Mouse (Mus musculus) intestine, postnatal 0 days (tissue): ENCODE results near the gene Fpgt. TPM values are rescaled to one million over a fixed set of nuclear protein-coding genes. Genes with fewer than 3 reads are reported as not detected.
A peak's percentile ranks its signal among the peaks of the same experiment; 100 is the strongest.

ENCODE experiments used
- ATAC-seq: fragments of 200-750 bp; cut with Nextera tagmentation; 2 replicates; pipeline ENCODE4 v1.8.0; 2017; ENCODE audit warnings: mild to moderate bottlenecking, moderate TSS enrichment, moderate library complexity
- H3K27ac ChIP-seq: fragments of 300-500 bp; sonication (generic); 2 replicates; pipeline ENCODE4 v1.5.1; 2014; ENCODE audit warnings: mild to moderate bottlenecking, low read depth, low read length, moderate library complexity
- H3K27me3 ChIP-seq: fragments of 300-500 bp; sonication (generic); replicated peaks from 2 replicates; pipeline ENCODE4 v1.6.1; 2014; ENCODE audit warnings: low read length, mixed read lengths; ENCODE audit not compliant: control insufficient read depth, insufficient read depth
- H3K36me3 ChIP-seq: fragments of 300-500 bp; sonication (generic); 2 replicates; pipeline ENCODE4 v1.6.1; 2014; ENCODE audit warnings: mild to moderate bottlenecking, moderate library complexity; ENCODE audit not compliant: control insufficient read depth, insufficient read depth
- H3K4me1 ChIP-seq: fragments of 300-500 bp; sonication (generic); replicated peaks from 2 replicates; pipeline ENCODE4 v1.6.1; 2014; ENCODE audit warnings: antibody characterized with exemption, low read length, mixed read lengths; ENCODE audit not compliant: control insufficient read depth, insufficient read depth
- H3K4me2 ChIP-seq: fragments of 300-500 bp; sonication (generic); replicated peaks from 2 replicates; pipeline ENCODE4 v1.6.1; 2014; ENCODE audit warnings: low read depth, mild to moderate bottlenecking, moderate library complexity
- H3K4me3 ChIP-seq: fragments of 300-500 bp; sonication (generic); 2 replicates; pipeline ENCODE4 v1.5.1; 2014; ENCODE audit warnings: low read depth, low read length
- H3K9ac ChIP-seq: fragments of 300-500 bp; sonication (generic); 2 replicates; pipeline ENCODE4 v1.6.1; 2014; ENCODE audit warnings: mild to moderate bottlenecking, low read depth, low read length
- H3K9me3 ChIP-seq: fragments of 300-500 bp; sonication (generic); 2 replicates; pipeline ENCODE4 v1.6.1; 2016; ENCODE audit warnings: mixed run types; ENCODE audit not compliant: control insufficient read depth
- CTCF ChIP-seq: sonication (generic); IDR thresholded peaks from 2 replicates; pipeline ENCODE4 v1.5.1; 2016; ENCODE audit warnings: low read depth, mild to moderate bottlenecking, control low read depth, antibody characterized with exemption, moderate library complexity
- WGBS: fragments of 180-500 bp; shearing (Covaris S2); extraction: QIAGEN DNeasy Blood & Tissue Kit; methylation state at CpG from one replicate; pipeline ENCODE4 v1.1.7; 2014; 5-methylcytosine and 5-hydroxymethylcytosine counted together
- polyA plus RNA-seq: library from polyadenylated mRNA; unstranded; fragments of >200 nt; fragmentation: Nextera tagmentation; extraction: Ambion mirVana; gene quantifications from 2 replicates; pipeline ENCODE4 v1.2.1, GENCODE M21; 2015

Fpgt gene
- 15.2 and 17.0 TPM in 2 replicates for polyA plus RNA-seq

GRCm38 (mm10) chr3:155093116-155093956, at the start of gene Fpgt, which contains the start of gene Lrriq3:
Fpgt (minus strand) TSS chr3:155093403.
Lrriq3 (plus strand) TSS chr3:155093434.
- ATAC-seq, result peak; percentile 99
- under 1% methylated on average over 47 of the region's 47 CpGs for WGBS
- H3K36me3 ChIP-seq, result peaks cover 5% of the 10 kb centered on the region; the same call in 1 of the 2 replicates
- no peaks in the 10 kb centered on the region for H3K4me1 ChIP-seq
- H3K27ac ChIP-seq, result peak within 1 kb of the TSS; percentile 83
- no peaks in the 10 kb centered on the region for H3K27me3 ChIP-seq
- TF ChIP-seq CTCF, result 0 out of 2 replicates have a peak, but pooled peaks have one; percentile 25
- peak within 1 kb of the TSS; percentile 65 for H3K9ac ChIP-seq
- peak within 1 kb of the TSS; percentile 74 for H3K4me2 ChIP-seq
- H3K4me3 ChIP-seq, result peak within 1 kb of the TSS; percentile 50
- H3K9me3 ChIP-seq, result no peaks in the 10 kb centered on the region

GRCm38 (mm10) chr3:155141047-155141446, 47.8 kb upstream of the Fpgt start:
- no peak for ATAC-seq
- H3K9ac ChIP-seq, result no peak overlapping the region

GRCm38 (mm10) chr3:155137737-155138136, 44.5 kb upstream of the Fpgt start:
- no peak overlapping the region for H3K4me3 ChIP-seq
- H3K9ac ChIP-seq, result no peak overlapping the region
- no peaks in the 10 kb centered on the region for H3K9me3 ChIP-seq
- TF ChIP-seq CTCF, result no peak
- no peak overlapping the region for H3K27ac ChIP-seq
- H3K4me2 ChIP-seq, result no peak overlapping the region
- WGBS, result 86% methylated on average over 5 of the region's 5 CpGs
- ATAC-seq, result no peak
- H3K4me1 ChIP-seq, result no peaks in the 10 kb centered on the region
- no peaks in the 10 kb centered on the region for H3K27me3 ChIP-seq
- no peaks in the 10 kb centered on the region for H3K36me3 ChIP-seq

More at GRCm38 (mm10) chr3:155141047-155141446, 47.8 kb upstream of the Fpgt start:
- Histone ChIP-seq H3K27me3 (no peaks in the 10 kb centered on the region), H3K4me1 (no peaks in the 10 kb centered on the region), H3K4me3 (no peak overlapping the region), H3K27ac (no peak overlapping the region), H3K9me3 (no peaks in the 10 kb centered on the region), H3K36me3 (no peaks in the 10 kb centered on the region), H3K4me2 (no peak overlapping the region)
- WGBS, result 81% methylated on average over 11 of the region's 11 CpGs
- TF ChIP-seq CTCF, result no peak

- Histone ChIP-seq H3K27me3 (no peaks in the 10 kb centered on the region), H3K9me3 (no peaks in the 10 kb centered on the region), H3K36me3 (no peaks in the 10 kb centered on the region), H3K4me2 (no peak overlapping the region), H3K9ac (no peak overlapping the region), H3K27ac (no peak overlapping the region), H3K4me3 (no peak overlapping the region), H3K4me1 (no peaks in the 10 kb centered on the region)
- 37% methylated on average over 1 of the region's 1 CpGs for WGBS
- no peak for TF ChIP-seq CTCF
- no peak for ATAC-seq
These were observed 12.8 kb upstream of the Fpgt start for GRCm38 (mm10) chr3:155105957-155106356.

- no peaks in the 10 kb centered on the region for H3K9me3 ChIP-seq
- H3K4me1 ChIP-seq, result no peaks in the 10 kb centered on the region
- H3K9ac ChIP-seq, result no peak overlapping the region
- ATAC-seq, result peak; percentile 60
- TF ChIP-seq CTCF, result no peak
- H3K27ac ChIP-seq, result no peak overlapping the region
- no peak overlapping the region for H3K4me3 ChIP-seq
- no peak overlapping the region for H3K4me2 ChIP-seq
- WGBS, result 59% methylated on average over 1 of the region's 1 CpGs
- no peaks in the 10 kb centered on the region for H3K27me3 ChIP-seq
- no peaks in the 10 kb centered on the region for H3K36me3 ChIP-seq
These were observed 6.1 kb upstream of the Fpgt start for GRCm38 (mm10) chr3:155099266-155099665.

- ATAC-seq, result no peak
- no peak overlapping the region for H3K27ac ChIP-seq
- H3K27me3 ChIP-seq, result no peaks in the 10 kb centered on the region
- H3K9me3 ChIP-seq, result no peaks in the 10 kb centered on the region
- peak overlapping the region; percentile 74 for H3K4me2 ChIP-seq
- peak overlapping the region; percentile 50 for H3K4me3 ChIP-seq
- H3K36me3 ChIP-seq, result peaks cover 13% of the 10 kb centered on the region
- TF ChIP-seq CTCF, result no peak
- no peak overlapping the region for H3K9ac ChIP-seq
- WGBS, result 77% methylated on average over 6 of the region's 6 CpGs
- H3K4me1 ChIP-seq, result no peaks in the 10 kb centered on the region
These were observed 1.1 kb downstream of the Fpgt start for GRCm38 (mm10) chr3:155092081-155092480.
